Mouse (Mus musculus) MEL (cell line): ENCODE results near the gene Calhm3.

Experiments used
- CTCF ChIP-seq, 3 experiments: IDR thresholded peaks in 2 of 3; conservative IDR thresholded peaks in 1 of 3; 2 replicates each; pipeline ENCODE4 v1.5.1; 2011 to 2012; ENCODE audit warnings: low read length in 3 of 3, low read depth in 2 of 3, mild to moderate bottlenecking in 2 of 3, improper control_type of control experiment in 1 of 3, inconsistent platforms in 1 of 3, mixed read lengths in 1 of 3, moderate library complexity in 1 of 3; ENCODE audit not compliant: control insufficient read depth in 1 of 3, insufficient read depth in 1 of 3, poor library complexity in 1 of 3, severe bottlenecking in 1 of 3
- GABPA ChIP-seq: IDR thresholded peaks from 2 replicates; pipeline ENCODE4 v1.6.1; 2012; ENCODE audit warnings: low read depth, mild to moderate bottlenecking, inconsistent platforms, low read length, improper control_type of control experiment, moderate library complexity
- GATA1 ChIP-seq: IDR thresholded peaks from 2 replicates; pipeline ENCODE4 v1.6.1; 2011; ENCODE audit warnings: low read depth, low read length, improper control_type of control experiment
- NELFE ChIP-seq: IDR thresholded peaks from 2 replicates; pipeline ENCODE4 v1.6.1; 2011; ENCODE audit warnings: low read depth, low read length, improper control_type of control experiment
- POLR2A ChIP-seq, 2 experiments: IDR thresholded peaks; 2 replicates each; pipeline ENCODE4 v1.6.1; 2011 to 2012; ENCODE audit warnings: low read length in 2 of 2, mild to moderate bottlenecking in 2 of 2, control low read depth in 1 of 2, improper control_type of control experiment in 1 of 2, low read depth in 1 of 2, moderate library complexity in 1 of 2; ENCODE audit not compliant: control insufficient read depth in 1 of 2, insufficient read depth in 1 of 2, poor library complexity in 1 of 2
- USF1 ChIP-seq: IDR thresholded peaks from 2 replicates; pipeline ENCODE4 v1.6.1; 2014; ENCODE audit warnings: low read depth, mild to moderate bottlenecking, inconsistent platforms, low read length, improper control_type of control experiment, moderate library complexity
- ZC3H11A ChIP-seq: IDR thresholded peaks from 2 replicates; pipeline ENCODE4 v1.6.1; 2012; ENCODE audit warnings: low read depth, mild to moderate bottlenecking, inconsistent platforms, low read length, improper control_type of control experiment
- ZMIZ1 ChIP-seq: IDR thresholded peaks from 2 replicates; pipeline ENCODE4 v1.6.1; 2012; ENCODE audit warnings: low read depth, mild to moderate bottlenecking, inconsistent platforms, low read length, improper control_type of control experiment, moderate library complexity

GRCm38 (mm10) chr19:47135568-47135967, 22.0 kb downstream of the Calhm3 start:
- TF ChIP-seq ZMIZ1 (no peak), GATA1 (no peak), CTCF (IDR thresholded peaks at IDR 0.05 in 2 of 3, conservative IDR thresholded peaks at IDR 0.05 in 1 of 3; ENCODE audit: control insufficient read depth in 1 of 3, insufficient read depth in 1 of 3, low read depth in 2 of 3, low read length in 3 of 3, poor library complexity in 1 of 3, severe bottlenecking in 1 of 3) (no peak), POLR2A (IDR thresholded peaks at IDR 0.05; ENCODE audit: control insufficient read depth in 1 of 2, insufficient read depth in 1 of 2, low read depth in 1 of 2, low read length in 2 of 2, poor library complexity in 1 of 2) (no peak), USF1 (no peak), ZC3H11A (no peak), GABPA (no peak), NELFE (no peak)
